Mouse (Mus musculus) hindbrain, postnatal 0 days (tissue): ENCODE measurements at regions not wholly inside any gene's neighbourhood (a gene's known extent, or its start where the extent isn't known, plus 50 kb on each side); places are given as distances from the start of the nearest gene placed in this dataset.
"Not testable (repeated sequence)": the region's sequence is repeated elsewhere in the genome, so short reads cannot be mapped to it uniquely, and the experiment has no call there.

Experiments
- ATAC-seq: fragments of 200-750 bp; cut with Nextera tagmentation; 2 replicates; pipeline ENCODE4 v1.8.0; 2017; ENCODE audit warnings: mild to moderate bottlenecking, moderate TSS enrichment, moderate library complexity
- DNase-seq: peaks from one replicate; pipeline ENCODE4 v3.0.0-alpha.2; 2015; ENCODE audit warnings: low spot score
- H3K27ac ChIP-seq: fragments of 300-500 bp; sonication (generic); 2 replicates; pipeline ENCODE4 v1.5.1; 2014; ENCODE audit warnings: mild to moderate bottlenecking
- H3K27me3 ChIP-seq: fragments of 300-500 bp; sonication (generic); 2 replicates; pipeline ENCODE4 v1.6.1; 2014; ENCODE audit warnings: low read length, mixed read lengths; ENCODE audit not compliant: insufficient read depth
- H3K36me3 ChIP-seq: fragments of 300-500 bp; sonication (generic); 2 replicates; pipeline ENCODE4 v1.6.1; 2014; ENCODE audit warnings: low read length, mixed read lengths; ENCODE audit not compliant: insufficient read depth
- H3K4me1 ChIP-seq: fragments of 300-500 bp; sonication (generic); 2 replicates; pipeline ENCODE4 v1.6.1; 2014; ENCODE audit warnings: antibody characterized with exemption, low read length, mixed read lengths; ENCODE audit not compliant: insufficient read depth
- H3K4me2 ChIP-seq: fragments of 300-500 bp; sonication (generic); 2 replicates; pipeline ENCODE4 v1.6.1; 2014; ENCODE audit warnings: low read depth, mild to moderate bottlenecking, low read length, moderate library complexity, mixed read lengths
- H3K4me3 ChIP-seq: fragments of 300-500 bp; sonication (generic); 2 replicates; pipeline ENCODE4 v1.5.1; 2014; ENCODE audit warnings: low read length
- H3K9ac ChIP-seq: fragments of 300-500 bp; sonication (generic); replicated peaks from 2 replicates; pipeline ENCODE4 v1.6.1; 2014; ENCODE audit warnings: mild to moderate bottlenecking, low read length, moderate library complexity, mixed read lengths
- H3K9me3 ChIP-seq: fragments of 300-500 bp; sonication (generic); 2 replicates; pipeline ENCODE4 v1.6.1; 2016; ENCODE audit warnings: low read length, mixed read lengths
- CTCF ChIP-seq: IDR thresholded peaks from 2 replicates; pipeline ENCODE4 v1.5.1; 2016; ENCODE audit warnings: antibody characterized with exemption, control low read depth, low read depth
- WGBS: fragments of 180-500 bp; shearing (Covaris S2); extraction: QIAGEN DNeasy Blood & Tissue Kit; methylation state at CpG from one replicate; pipeline ENCODE4 v1.1.7; 2014; 5-methylcytosine and 5-hydroxymethylcytosine counted together

- Histone ChIP-seq H3K9me3 (no peaks in the 10 kb centered on the region), H3K9ac (no peak overlapping the region), H3K36me3 (no peaks in the 10 kb centered on the region), H3K27me3 (no peaks in the 10 kb centered on the region), H3K4me1 (no peaks in the 10 kb centered on the region), H3K4me2 (no peak overlapping the region), H3K4me3 (no peak overlapping the region), H3K27ac (no peak overlapping the region)
- DNase-seq (no peak), ATAC-seq (no peak)
- TF ChIP-seq CTCF, result no peak
Observed at GRCm38 (mm10) chr16:15432681-15433080, 115.4 kb downstream of the Gm21897 start.

- H3K27ac ChIP-seq, H3K4me1 ChIP-seq, DNase-seq, ATAC-seq, H3K36me3 ChIP-seq, H3K9ac ChIP-seq, H3K27me3 ChIP-seq, H3K4me2 ChIP-seq, H3K4me3 ChIP-seq, H3K9me3 ChIP-seq: not testable (repeated sequence)
Observed at GRCm38 (mm10) chr16:15462856-15463255, 145.6 kb downstream of the Gm21897 start.

GRCm38 (mm10) chr16:15473875-15474274 lies 156.6 kb downstream of the Gm21897 start:
- H3K4me2 ChIP-seq, result no peak overlapping the region
- 79% methylated on average over 4 of the region's 4 CpGs for WGBS
- no peak for ATAC-seq
- H3K9me3 ChIP-seq, result no peaks in the 10 kb centered on the region
- H3K27ac ChIP-seq, result no peak overlapping the region
- no peak overlapping the region for H3K9ac ChIP-seq
- no peaks in the 10 kb centered on the region for H3K27me3 ChIP-seq
- H3K36me3 ChIP-seq, result no peaks in the 10 kb centered on the region
- TF ChIP-seq CTCF, result no peak
- no peak for DNase-seq
- H3K4me1 ChIP-seq, result no peaks in the 10 kb centered on the region
- H3K4me3 ChIP-seq, result no peak overlapping the region

GRCm38 (mm10) chr16:15478876-15479275 lies 161.6 kb downstream of the Gm21897 start:
- H3K4me1 ChIP-seq, result no peaks in the 10 kb centered on the region
- H3K9ac ChIP-seq, result no peak overlapping the region
- H3K27ac ChIP-seq, result no peak overlapping the region
- no peak for DNase-seq
- H3K4me3 ChIP-seq, result no peak overlapping the region
- 74% methylated on average over 1 of the region's 1 CpGs for WGBS
- H3K27me3 ChIP-seq, result no peaks in the 10 kb centered on the region
- no peak overlapping the region for H3K4me2 ChIP-seq
- no peaks in the 10 kb centered on the region for H3K36me3 ChIP-seq
- no peak for ATAC-seq
- H3K9me3 ChIP-seq, result no peaks in the 10 kb centered on the region
- TF ChIP-seq CTCF, result no peak

- ATAC-seq, result no peak
- H3K4me2 ChIP-seq, result no peak overlapping the region
- H3K9ac ChIP-seq, result no peak overlapping the region
- H3K27ac ChIP-seq, result no peak overlapping the region
- no peaks in the 10 kb centered on the region for H3K36me3 ChIP-seq
- no peak for DNase-seq
- TF ChIP-seq CTCF, result no peak
- H3K4me1 ChIP-seq, result no peaks in the 10 kb centered on the region
- H3K27me3 ChIP-seq, result no peaks in the 10 kb centered on the region
- WGBS, result 85% methylated on average over 3 of the region's 3 CpGs
- H3K9me3 ChIP-seq, result no peaks in the 10 kb centered on the region
- no peak overlapping the region for H3K4me3 ChIP-seq
Observed at GRCm38 (mm10) chr16:15491328-15491999, 174.2 kb downstream of the Gm21897 start.

GRCm38 (mm10) chr16:15493236-15493635 lies 176.0 kb downstream of the Gm21897 start:
- Histone ChIP-seq H3K27me3 (no peaks in the 10 kb centered on the region), H3K9ac (no peak overlapping the region), H3K4me1 (no peaks in the 10 kb centered on the region), H3K4me2 (no peak overlapping the region), H3K27ac (no peak overlapping the region), H3K9me3 (no peaks in the 10 kb centered on the region), H3K4me3 (no peak overlapping the region), H3K36me3 (no peaks in the 10 kb centered on the region)
- TF ChIP-seq CTCF, result no peak
- DNase-seq, result no peak
- ATAC-seq, result no peak
- WGBS, result 67% methylated on average over 2 of the region's 2 CpGs
